Mouse (Mus musculus) hindbrain, embryonic 12.5 days (tissue): ENCODE data around the gene Cebpzos. TPM values are rescaled to one million over a fixed set of nuclear protein-coding genes. Genes with fewer than 3 reads are reported as not detected.

Experiments
- ATAC-seq: fragments of 200-750 bp; cut with Nextera tagmentation; 2 replicates; pipeline ENCODE4 v1.8.0; 2017; ENCODE audit warnings: moderate TSS enrichment; ENCODE audit not compliant: low FRiP score
- H3K27ac ChIP-seq: fragments of 300-500 bp; sonication (generic); 2 replicates; pipeline ENCODE4 v1.5.1; 2016; ENCODE audit warnings: mild to moderate bottlenecking
- H3K27me3 ChIP-seq: fragments of 300-500 bp; sonication (generic); 2 replicates; pipeline ENCODE4 v1.6.1; 2016; ENCODE audit warnings: mild to moderate bottlenecking
- H3K36me3 ChIP-seq: fragments of 300-500 bp; sonication (generic); 2 replicates; pipeline ENCODE4 v1.6.1; 2016; ENCODE audit warnings: mild to moderate bottlenecking
- H3K4me1 ChIP-seq: fragments of 300-500 bp; sonication (generic); 2 replicates; pipeline ENCODE4 v1.6.1; 2016
- H3K4me2 ChIP-seq: fragments of 300-500 bp; sonication (generic); replicated peaks from 2 replicates; pipeline ENCODE4 v1.6.1; 2016; ENCODE audit warnings: mild to moderate bottlenecking
- H3K4me3 ChIP-seq: fragments of 300-500 bp; sonication (generic); 2 replicates; pipeline ENCODE4 v1.5.1; 2016; ENCODE audit warnings: mild to moderate bottlenecking
- H3K9ac ChIP-seq: fragments of 300-500 bp; sonication (generic); 2 replicates; pipeline ENCODE4 v1.6.1; 2016; ENCODE audit warnings: mild to moderate bottlenecking, moderate library complexity
- H3K9me3 ChIP-seq: fragments of 300-500 bp; sonication (generic); replicated peaks from 2 replicates; pipeline ENCODE4 v1.6.1; 2016; ENCODE audit warnings: mild to moderate bottlenecking
- WGBS: fragments of 180-500 bp; shearing (Covaris S2); methylation state at CpG from one replicate; pipeline ENCODE4 v1.1.7; 2016; 5-methylcytosine and 5-hydroxymethylcytosine counted together
- polyA plus RNA-seq: library from polyadenylated mRNA; unstranded; fragments of >200 nt; fragmentation: Nextera tagmentation; extraction: Ambion mirVana; gene quantifications from 2 replicates; pipeline ENCODE4 v1.2.1, GENCODE M21; 2016

The Cebpzos gene
- polyA plus RNA-seq, 1 experiment from 2014 or later = 111 TPM

DNA sequence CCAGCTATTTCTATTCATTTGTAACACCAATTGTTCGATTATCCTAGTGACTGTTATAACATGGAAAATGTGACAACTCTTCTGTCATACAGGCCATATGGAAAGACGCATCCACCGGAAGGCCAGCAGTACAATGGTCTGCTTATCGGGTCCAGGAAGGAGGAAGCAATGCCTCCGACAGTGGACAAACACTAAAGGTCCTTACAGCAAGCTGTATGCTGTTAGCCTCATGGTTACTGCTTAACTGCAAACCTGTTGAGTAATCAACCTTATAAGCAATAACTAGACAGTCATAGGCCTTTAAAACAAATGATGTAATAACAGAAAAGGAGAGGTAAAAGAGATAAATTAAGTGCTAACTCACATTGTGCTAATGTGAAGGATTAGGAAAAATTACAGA, 34.9 kb downstream of the Cebpzos start:
- ATAC-seq = no peak
- H3K27me3 ChIP-seq = no peaks in the 10 kb centered on the region

DNA sequence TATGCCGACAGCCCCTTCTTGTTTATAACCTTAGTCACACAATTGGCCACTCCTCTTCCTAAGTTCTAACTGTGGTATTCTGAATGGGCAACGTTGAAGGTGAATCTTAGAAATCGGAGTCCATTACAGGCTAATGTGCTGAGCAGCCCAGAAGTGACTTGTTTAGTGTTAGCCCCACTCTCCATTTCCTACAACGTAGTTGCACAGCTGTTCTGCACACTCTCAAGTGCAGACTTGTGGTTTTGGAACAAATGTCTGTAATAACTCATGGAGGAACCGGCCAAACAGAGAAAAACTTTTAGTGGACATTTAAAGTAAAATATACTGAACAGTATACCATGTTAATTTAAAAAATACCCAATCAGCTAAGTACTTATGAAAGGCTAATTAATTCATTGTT, 35.8 kb downstream of the Cebpzos start:
- Histone ChIP-seq H3K4me2 (no peak overlapping the region), H3K27me3 (no peaks in the 10 kb centered on the region), H3K36me3 (peaks cover 69% of the 10 kb centered on the region), H3K9me3 (no peaks in the 10 kb centered on the region), H3K9ac (no peak overlapping the region), H3K27ac (no peak overlapping the region), H3K4me3 (no peak overlapping the region), H3K4me1 (no peaks in the 10 kb centered on the region)
- 94% methylated on average over 5 of the region's 5 CpGs for WGBS
- no peak for ATAC-seq

More for the DNA sequence above, 34.9 kb downstream of the Cebpzos start:
- Histone ChIP-seq H3K4me2 (no peak overlapping the region), H3K9ac (no peak overlapping the region), H3K4me3 (no peak overlapping the region), H3K36me3 (peaks cover 73% of the 10 kb centered on the region), H3K9me3 (no peaks in the 10 kb centered on the region), H3K27ac (no peak overlapping the region), H3K4me1 (no peaks in the 10 kb centered on the region)
- 95% methylated on average over 5 of the region's 5 CpGs for WGBS

DNA sequence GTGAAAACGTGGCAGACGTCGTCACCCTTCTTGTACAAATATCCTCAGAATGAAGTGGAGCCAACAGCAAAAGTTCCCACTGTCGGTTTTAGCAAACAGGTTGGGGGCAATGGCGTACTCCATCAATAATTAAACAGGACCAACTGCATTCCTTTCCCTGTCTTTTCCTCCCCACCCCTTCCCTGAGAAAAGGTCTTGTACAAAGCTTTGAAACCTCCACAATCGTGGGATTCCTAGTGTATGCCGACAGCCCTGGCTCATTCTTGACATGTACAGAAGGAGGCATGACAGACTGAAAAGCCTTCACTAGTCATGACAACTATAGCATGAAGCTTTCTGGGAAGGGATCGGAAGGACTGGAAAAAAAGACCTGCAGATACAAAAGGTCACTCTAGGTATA, 36.9 kb downstream of the Cebpzos start:
- no peak for ATAC-seq
- peaks cover 67% of the 10 kb centered on the region for H3K36me3 ChIP-seq

DNA sequence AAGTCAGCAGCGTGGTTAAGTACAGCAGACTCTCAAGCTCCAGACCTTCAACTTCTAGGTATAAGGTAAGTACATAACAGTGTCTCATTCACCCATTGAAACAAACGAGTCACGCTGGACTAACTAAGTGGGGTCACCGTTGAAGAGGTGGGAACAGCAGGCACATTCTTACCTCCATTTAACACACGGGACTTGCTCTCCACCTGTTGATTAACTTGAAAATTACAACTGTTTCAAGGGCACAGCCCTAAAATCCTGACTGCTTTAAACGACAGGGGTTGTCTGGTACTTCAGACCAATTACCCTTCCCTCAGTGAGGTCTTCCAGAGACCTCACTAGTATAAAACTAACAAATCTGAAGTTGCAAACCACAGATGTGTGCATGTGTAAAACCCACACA, 43.2 kb downstream of the Cebpzos start:
- peaks cover 54% of the 10 kb centered on the region for H3K36me3 ChIP-seq
- WGBS = 83% methylated on average over 6 of the region's 6 CpGs
- no peak for ATAC-seq

More for the DNA sequence above, 36.9 kb downstream of the Cebpzos start:
- WGBS = 92% methylated on average over 8 of the region's 8 CpGs
- no peak overlapping the region for H3K4me2 ChIP-seq
- H3K27me3 ChIP-seq = no peaks in the 10 kb centered on the region
- no peak overlapping the region for H3K9ac ChIP-seq
- H3K4me3 ChIP-seq = no peak overlapping the region
- H3K4me1 ChIP-seq = no peaks in the 10 kb centered on the region
- no peak overlapping the region for H3K27ac ChIP-seq
- H3K9me3 ChIP-seq = no peaks in the 10 kb centered on the region

DNA sequence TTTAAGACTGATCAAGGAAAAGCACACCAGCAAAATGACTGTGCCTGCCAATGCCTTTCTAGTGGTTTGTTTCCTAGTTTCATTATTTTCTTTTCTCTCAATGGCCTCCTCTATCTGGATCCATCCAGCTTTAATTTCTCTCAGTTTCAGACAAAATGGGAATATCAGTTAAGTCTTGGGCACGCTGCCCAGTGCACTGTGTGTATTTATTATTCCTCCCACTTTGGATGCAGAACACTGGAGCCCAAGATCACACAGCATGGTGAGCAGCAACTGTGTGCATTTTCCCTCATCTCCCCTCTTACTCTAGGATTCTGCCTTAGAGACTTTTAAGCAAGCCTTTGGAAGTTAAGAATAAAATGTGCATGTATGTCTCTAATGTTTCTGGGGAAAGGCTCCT, 48.1 kb downstream of the Cebpzos start:
- Histone ChIP-seq H3K9ac (no peak overlapping the region), H3K27ac (no peak overlapping the region), H3K9me3 (no peaks in the 10 kb centered on the region), H3K36me3 (peaks cover 38% of the 10 kb centered on the region), H3K27me3 (no peaks in the 10 kb centered on the region), H3K4me2 (no peak overlapping the region), H3K4me1 (no peaks in the 10 kb centered on the region), H3K4me3 (no peak overlapping the region)
- WGBS = 87% methylated on average over 1 of the region's 1 CpGs
- no peak for ATAC-seq

More for the DNA sequence above, 43.2 kb downstream of the Cebpzos start:
- no peak overlapping the region for H3K4me3 ChIP-seq
- H3K4me2 ChIP-seq = no peak overlapping the region
- H3K9me3 ChIP-seq = no peaks in the 10 kb centered on the region
- no peak overlapping the region for H3K27ac ChIP-seq
- H3K9ac ChIP-seq = no peak overlapping the region
- H3K4me1 ChIP-seq = no peaks in the 10 kb centered on the region
- H3K27me3 ChIP-seq = no peaks in the 10 kb centered on the region

DNA sequence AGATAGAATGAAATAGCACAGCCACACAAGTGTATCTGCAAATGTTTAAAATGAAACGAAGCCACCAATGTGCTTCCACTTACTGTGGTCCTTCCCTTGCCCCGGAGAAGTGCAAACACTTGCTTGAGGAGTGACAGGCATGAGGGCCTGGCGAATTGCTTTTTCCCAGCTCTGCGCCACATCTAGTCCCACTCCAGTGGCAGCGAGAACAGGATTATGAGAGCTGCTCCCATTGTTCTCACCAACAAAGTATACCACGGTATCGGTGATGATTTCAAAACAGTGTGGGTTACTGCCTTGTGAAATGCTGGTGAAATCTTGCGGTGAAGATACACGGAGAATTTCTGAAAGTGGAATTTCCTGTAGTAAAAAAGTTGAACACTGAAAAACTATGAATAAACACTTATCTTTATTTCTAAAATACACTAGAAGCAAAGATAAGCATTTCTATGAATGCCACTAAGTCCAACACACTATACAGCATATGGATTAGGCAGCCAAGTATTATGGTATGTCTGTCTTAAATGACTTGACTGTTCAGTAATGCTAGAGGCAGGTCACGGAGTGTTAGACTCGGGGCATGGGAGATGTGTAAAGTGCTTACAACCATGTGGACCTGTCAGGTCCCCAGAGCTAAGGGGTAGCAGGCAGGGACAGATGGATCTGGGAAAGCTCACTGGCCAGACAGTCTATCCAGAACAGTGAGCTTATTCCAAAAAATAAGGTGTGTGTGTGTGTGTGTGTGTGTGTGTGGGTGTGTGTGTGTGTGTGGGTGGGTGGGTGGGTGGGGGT, 50.0 kb downstream of the Cebpzos start:
- WGBS = 95% methylated on average over 11 of the region's 11 CpGs
- H3K4me2 ChIP-seq = no peak overlapping the region
- no peak overlapping the region for H3K27ac ChIP-seq
- no peak overlapping the region for H3K9ac ChIP-seq
- H3K4me1 ChIP-seq = no peaks in the 10 kb centered on the region
- no peaks in the 10 kb centered on the region for H3K27me3 ChIP-seq
- peaks cover 32% of the 10 kb centered on the region for H3K36me3 ChIP-seq
- no peaks in the 10 kb centered on the region for H3K9me3 ChIP-seq
- no peak for ATAC-seq
- H3K4me3 ChIP-seq = no peak overlapping the region

DNA sequence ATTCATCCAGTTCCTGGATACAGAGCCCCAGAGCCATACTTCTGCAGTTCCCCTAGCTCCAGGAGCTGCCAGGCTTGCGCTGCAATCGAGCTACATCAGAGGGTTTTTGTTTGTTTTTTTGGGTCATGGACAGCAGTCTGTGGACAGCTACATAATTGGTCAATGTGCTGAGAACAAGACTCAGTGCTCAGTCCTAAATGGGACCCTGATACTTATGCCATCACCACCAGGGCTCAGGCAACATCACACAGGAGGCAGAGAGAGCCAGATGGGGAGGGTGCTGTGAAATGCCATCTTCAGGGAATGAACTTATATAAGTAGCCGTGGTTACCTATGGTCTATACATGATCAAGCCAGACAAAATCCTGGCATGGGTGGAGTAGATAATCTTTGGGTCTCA, 52.2 kb downstream of the Cebpzos start:
- no peak overlapping the region for H3K27ac ChIP-seq
- ATAC-seq = no peak
- H3K4me3 ChIP-seq = no peak overlapping the region
- no peaks in the 10 kb centered on the region for H3K4me1 ChIP-seq
- H3K9ac ChIP-seq = no peak overlapping the region
- no peaks in the 10 kb centered on the region for H3K9me3 ChIP-seq
- peaks cover 23% of the 10 kb centered on the region for H3K36me3 ChIP-seq
- no peak overlapping the region for H3K4me2 ChIP-seq
- no peaks in the 10 kb centered on the region for H3K27me3 ChIP-seq
- 85% methylated on average over 3 of the region's 3 CpGs for WGBS

Other genes with a start within 250 kb of the Cebpzos start
- gene Strn, start 179.3 kb upstream of the Cebpzos start, polyA plus RNA-seq = 7.8 and 9.1 TPM in 2 replicates
- 24.8 and 25.5 TPM in 2 replicates for gene Heatr5b, start 81.1 kb upstream of the Cebpzos start, polyA plus RNA-seq
- gene Gpatch11, start 80.9 kb upstream of the Cebpzos start, polyA plus RNA-seq = 45.1 and 54.9 TPM in 2 replicates
- gene Eif2ak2, start 33.9 kb upstream of the Cebpzos start, polyA plus RNA-seq = 7.7 and 11.1 TPM in 2 replicates
- 0.10 and 0.21 TPM in 2 replicates for gene Sult6b1, start 9.5 kb upstream of the Cebpzos start, polyA plus RNA-seq
- gene Cebpz, start 20.6 kb downstream of the Cebpzos start, polyA plus RNA-seq = 65.6 and 67.2 TPM in 2 replicates
- gene Ndufaf7, start 20.6 kb downstream of the Cebpzos start, polyA plus RNA-seq = 58.2 and 58.9 TPM in 2 replicates
- 46.1 and 46.5 TPM in 2 replicates for gene Prkd3, start 104.3 kb downstream of the Cebpzos start, polyA plus RNA-seq
- gene Qpct, start 135.4 kb downstream of the Cebpzos start, polyA plus RNA-seq = 10.0 and 10.6 TPM in 2 replicates